Mouse (Mus musculus): ENCODE results near the gene Rrbp1.
A peak's percentile ranks its signal among the peaks of the same experiment; 100 is the strongest.

Gene Rrbp1

GRCm38 (mm10) chr2:144011080-144011551 lies at the start of gene Rrbp1:
Gene Rrbp1 (minus strand): TSS chr2:144011263.
- peak; percentile 97 to 98 for DNase-seq (ENCODE audit: low read depth in 2 of 2, low spot score in 2 of 2)

- no peak for DNase-seq (ENCODE audit: low read depth in 2 of 2, low spot score in 2 of 2)
Measured at GRCm38 (mm10) chr2:144057735-144058134, 46.7 kb upstream of the Rrbp1 start.

- DNase-seq (ENCODE audit: low read depth in 2 of 2, low spot score in 2 of 2), result no peak
Measured at GRCm38 (mm10) chr2:144052410-144053065, 41.5 kb upstream of the Rrbp1 start.

GRCm38 (mm10) chr2:144050861-144051260 lies 39.8 kb upstream of the Rrbp1 start:
- no peak for DNase-seq (ENCODE audit: low read depth in 2 of 2, low spot score in 2 of 2)

DNA sequence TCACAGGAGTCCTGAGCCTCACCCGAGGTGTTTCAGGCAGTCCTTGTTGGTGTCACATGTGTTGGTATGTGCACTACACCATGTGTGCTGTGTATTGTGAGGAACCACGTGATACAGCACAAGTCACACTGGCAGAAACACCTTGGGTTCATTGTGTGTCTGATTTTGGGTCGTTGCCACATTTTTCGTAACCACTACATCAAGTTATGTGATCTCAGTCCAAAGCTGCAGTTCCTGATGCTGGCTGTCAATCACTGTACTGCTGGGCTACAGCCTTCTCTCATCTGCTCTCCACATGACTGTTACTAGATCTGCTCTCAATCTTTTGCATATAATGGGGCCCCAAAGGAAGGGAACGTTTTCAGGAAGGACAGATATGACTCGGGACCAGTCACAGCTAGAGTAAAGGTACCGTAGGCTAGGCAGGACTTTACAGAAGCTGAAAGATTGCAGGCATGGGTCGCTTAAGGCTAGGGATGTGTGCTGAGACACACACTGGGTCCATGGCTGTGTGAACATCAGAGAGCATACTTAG lies 39.1 kb upstream of the Rrbp1 start:
- DNase-seq (ENCODE audit: low read depth in 2 of 2, low spot score in 2 of 2), result no peak

DNA sequence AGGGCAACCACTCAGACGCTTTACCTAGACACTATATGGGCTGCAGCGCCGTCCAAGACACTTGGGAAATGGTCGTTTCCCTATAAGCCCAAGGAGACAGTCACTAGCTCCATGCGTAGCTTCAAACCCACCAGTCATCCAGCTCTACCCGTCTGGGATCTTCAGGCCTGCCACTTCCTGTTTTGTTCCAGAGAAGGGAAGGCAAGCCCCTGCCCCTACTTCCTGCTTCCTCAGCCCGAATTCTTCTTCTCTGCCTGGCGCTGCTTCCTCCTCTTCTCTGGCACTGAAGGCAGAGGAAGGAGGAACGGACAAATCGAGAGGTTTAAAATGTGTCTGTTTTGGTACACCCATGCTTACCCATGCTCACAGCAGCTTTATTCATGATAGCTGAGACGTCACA lies 35.9 kb upstream of the Rrbp1 start:
- DNase-seq (ENCODE audit: low read depth in 2 of 2, low spot score in 2 of 2), result no peak

DNA sequence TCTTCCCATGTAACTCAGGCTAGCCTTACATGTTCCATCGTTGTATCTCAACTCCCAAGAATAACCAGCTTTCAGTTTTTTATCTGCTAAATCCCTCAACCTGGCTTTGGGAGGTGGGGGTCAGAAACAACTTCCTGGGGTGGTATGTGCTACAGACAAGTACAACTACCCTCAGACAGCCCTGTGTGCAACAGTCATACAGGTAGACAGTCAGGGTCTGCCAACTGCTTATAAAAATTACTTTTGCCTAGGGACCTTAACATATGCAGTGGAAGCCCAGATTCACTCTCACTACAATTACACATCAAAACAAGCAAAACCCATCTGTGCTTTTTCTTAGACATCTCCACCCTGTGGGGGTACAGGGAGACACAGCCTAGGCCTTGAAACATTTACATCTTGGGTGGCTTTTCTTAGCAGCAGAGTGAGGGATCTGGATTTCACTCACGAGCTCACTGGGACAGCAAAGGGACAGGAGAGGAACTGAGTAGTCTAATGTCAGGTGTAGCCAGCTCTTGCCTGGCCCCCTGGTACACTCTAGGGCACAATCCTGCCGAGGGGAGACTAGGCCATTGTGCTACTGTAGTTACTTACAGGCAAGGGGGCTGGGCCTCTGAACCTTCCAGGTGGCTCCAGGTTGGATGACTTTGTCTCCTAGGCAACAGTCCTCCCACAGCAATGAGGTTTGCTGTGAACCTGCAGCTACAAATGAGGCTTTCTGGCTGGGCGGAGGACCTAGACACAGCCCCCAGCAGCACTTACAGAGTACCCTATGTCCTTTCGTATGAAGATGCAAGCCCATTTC lies 34.9 kb upstream of the Rrbp1 start:
- no peak for DNase-seq (ENCODE audit: low read depth in 2 of 2, low spot score in 2 of 2)

GRCm38 (mm10) chr2:144044726-144045125 lies 33.7 kb upstream of the Rrbp1 start:
- DNase-seq (ENCODE audit: low read depth in 2 of 2, low spot score in 2 of 2), result no peak

DNA sequence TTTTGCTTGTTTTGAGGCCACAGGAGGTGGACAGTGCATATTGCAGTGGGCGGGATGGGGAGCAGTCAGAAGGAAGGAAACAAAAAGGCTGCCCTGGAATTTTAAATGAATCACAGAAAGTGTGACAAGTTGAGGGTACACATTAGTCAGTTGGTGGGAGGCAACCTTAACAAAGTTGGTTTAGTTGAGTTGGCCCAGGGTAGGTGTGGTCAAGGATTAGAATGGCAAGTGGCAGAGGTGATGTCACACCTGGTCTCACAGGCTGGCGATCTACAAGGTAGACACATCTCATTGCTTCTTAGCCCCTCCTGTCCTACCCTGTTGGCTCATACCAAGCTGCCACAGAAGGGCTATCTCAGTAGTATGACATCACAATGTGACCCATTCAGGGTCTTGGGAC lies 21.6 kb upstream of the Rrbp1 start, which contains the start of gene Banf2:
Banf2 (plus strand) TSS at position 396 of the 400 bp plus-strand sequence.
- DNase-seq (ENCODE audit: low read depth in 2 of 2, low spot score in 2 of 2), result no peak

DNA sequence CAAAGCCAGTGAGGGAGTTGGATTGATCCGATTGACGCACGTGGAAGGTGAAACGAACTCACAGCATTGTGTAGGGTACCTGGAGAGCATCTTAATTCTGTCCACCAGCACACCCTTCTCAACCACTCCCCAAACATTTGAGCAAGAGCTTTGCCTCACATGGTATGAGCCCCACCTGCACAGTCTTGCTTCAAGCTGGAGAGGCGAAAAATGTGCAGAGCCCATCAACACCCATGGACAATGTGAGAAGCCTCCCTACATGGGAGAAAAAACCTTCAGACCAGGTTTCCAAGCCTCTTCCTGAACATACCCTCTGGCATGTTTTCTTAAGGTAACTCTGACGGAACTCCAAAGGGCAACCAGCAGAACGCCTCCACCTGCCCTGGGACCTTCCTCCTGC lies 19.7 kb upstream of the Rrbp1 start:
- no peak for DNase-seq (ENCODE audit: low read depth in 2 of 2, low spot score in 2 of 2)

- DNase-seq (ENCODE audit: low read depth in 2 of 2, low spot score in 2 of 2), result no peak
Measured at GRCm38 (mm10) chr2:144026456-144026855, 15.4 kb upstream of the Rrbp1 start.

- DNase-seq (ENCODE audit: low read depth in 2 of 2, low spot score in 2 of 2), result no peak
Measured at GRCm38 (mm10) chr2:144025361-144025760, 14.3 kb upstream of the Rrbp1 start.

GRCm38 (mm10) chr2:144022441-144022840 lies 11.4 kb upstream of the Rrbp1 start:
- no peak for DNase-seq (ENCODE audit: low read depth in 2 of 2, low spot score in 2 of 2)

GRCm38 (mm10) chr2:144019971-144020370 lies 8.9 kb upstream of the Rrbp1 start:
- no peak for DNase-seq (ENCODE audit: low read depth in 2 of 2, low spot score in 2 of 2)

- no peak for DNase-seq (ENCODE audit: low read depth in 2 of 2, low spot score in 2 of 2)
Measured at GRCm38 (mm10) chr2:144015861-144016260, 4.8 kb upstream of the Rrbp1 start.

GRCm38 (mm10) chr2:144014481-144014880 lies 3.4 kb upstream of the Rrbp1 start:
- no peak for DNase-seq (ENCODE audit: low read depth in 2 of 2, low spot score in 2 of 2)

DNA sequence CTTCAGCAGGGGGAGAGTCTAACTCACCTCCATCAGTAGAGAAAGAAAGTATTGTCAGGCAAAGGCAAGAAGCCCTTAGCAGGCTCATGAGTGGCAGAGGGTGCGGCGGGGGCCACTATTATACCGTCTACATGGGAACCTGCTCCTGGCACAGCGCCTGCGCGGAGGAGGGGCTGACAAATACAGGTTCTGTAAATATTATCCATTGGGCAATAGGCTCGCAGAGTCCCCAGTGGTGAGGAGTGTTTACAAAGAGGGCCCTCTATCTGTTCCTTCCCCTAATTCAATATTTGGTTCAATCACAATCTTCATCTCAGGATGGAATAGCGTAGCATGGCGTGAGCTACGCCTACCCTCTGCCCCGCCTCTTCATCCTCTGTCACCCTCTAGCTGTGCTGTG lies 3.0 kb upstream of the Rrbp1 start:
- no peak for DNase-seq (ENCODE audit: low read depth in 2 of 2, low spot score in 2 of 2)

DNA sequence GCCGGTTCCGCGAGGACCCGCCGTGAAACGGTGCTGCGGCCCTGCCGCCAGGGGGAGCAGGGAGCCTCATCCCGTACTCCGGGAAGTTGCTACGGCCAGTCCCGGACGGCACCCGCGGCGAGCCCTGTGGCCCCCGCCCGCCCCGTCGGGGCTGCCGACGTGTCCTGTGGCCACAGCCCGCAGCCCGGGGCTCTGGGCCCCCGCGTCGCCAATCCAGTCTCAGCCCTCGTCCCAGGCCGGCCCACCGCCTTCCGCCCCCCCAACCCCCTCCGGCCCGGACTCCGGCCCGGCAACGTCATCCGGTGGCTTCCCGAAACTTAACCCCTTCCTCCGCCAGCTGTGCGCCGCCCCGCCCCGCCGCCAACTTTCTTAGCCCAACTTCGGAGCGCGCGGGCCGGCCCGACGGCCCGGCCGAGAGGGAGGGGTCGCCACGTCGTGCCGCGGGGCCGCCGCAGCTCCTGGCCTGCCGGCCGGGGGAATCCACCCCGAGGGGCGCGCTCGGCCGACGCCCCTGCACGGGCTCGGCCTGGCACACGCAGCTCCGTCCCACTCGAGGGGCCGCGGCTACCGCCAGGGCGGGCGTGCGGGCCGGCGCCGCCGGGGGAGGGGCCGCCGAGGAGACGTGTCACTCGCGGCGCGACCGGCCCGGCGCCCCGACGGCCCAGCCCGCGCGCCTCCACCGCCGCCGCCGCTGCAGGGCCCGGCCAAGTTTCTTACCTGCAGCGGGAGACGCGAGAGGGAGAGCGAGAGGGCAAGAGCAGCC lies 600 bp downstream of the Rrbp1 start:
- peak; percentile 70 to 73 for DNase-seq (ENCODE audit: low read depth in 2 of 2, low spot score in 2 of 2)

DNA sequence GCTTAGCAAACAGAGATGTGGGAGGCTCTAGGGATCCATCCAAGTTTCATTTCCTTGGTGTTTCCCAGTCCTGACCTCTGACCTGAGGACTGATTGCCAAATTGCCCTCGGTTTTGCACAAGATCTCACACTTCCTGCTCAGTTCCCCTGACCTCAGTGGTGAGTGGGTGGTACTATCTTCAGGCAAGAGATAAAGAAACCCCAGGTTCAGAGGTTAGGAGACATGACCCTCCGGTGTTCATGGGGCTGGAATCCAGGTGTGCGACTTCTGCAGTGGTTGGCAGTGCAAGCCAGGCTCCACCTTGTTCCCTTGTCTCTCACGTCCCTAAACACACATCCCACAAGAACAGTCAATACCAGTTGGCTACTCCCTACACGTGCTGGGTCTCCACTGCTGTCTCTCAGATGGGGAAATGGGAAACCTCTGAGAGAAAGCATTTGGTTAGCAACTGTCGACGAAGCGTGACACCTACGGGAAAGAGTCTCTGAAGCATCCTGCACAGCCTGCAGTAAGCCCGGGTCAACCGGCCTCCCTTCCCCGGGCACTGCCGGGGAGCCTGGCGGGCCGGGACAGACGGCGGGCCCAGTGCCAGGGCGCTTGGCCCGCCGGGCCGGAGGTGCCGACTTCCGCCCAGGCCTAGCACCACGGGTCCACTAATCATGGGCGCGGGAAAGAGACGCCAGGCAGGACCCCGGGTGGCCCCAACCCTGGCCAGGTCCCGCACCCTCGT lies 1.3 kb downstream of the Rrbp1 start:
- DNase-seq (ENCODE audit: low read depth in 2 of 2, low spot score in 2 of 2), result peak in 1 of 2 experiments; percentile 5

- DNase-seq (ENCODE audit: low read depth in 2 of 2, low spot score in 2 of 2), result no peak
Measured at GRCm38 (mm10) chr2:144009081-144009480, 2.0 kb downstream of the Rrbp1 start.

DNA sequence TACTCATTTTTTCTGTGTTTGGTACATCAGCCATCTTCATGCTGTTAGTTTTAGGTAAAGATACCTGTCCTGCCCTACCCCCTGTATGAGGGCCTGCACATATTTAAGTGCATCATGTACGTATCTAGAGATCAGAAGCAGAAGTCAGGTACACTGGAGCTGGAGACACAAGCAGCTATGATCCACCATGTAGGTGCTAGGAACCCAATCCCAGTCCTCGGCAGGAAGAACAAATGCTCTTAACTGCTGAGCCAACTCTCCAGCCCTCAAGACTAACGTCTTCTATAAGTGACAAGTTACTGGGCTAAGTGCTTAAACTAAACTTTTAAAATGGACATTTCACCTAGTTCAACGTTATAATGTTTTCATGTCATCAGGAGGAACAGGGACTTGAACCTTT lies 3.9 kb downstream of the Rrbp1 start:
- DNase-seq (ENCODE audit: low read depth in 2 of 2, low spot score in 2 of 2), result no peak

Data from CD8-positive naive resting alpha-beta T cell, adult 2 months (primary cell).